Mouse (Mus musculus) right cerebral cortex, postnatal 25 days (tissue): Measurements from ENCODE around the gene Nat8l.

Source experiments
- DNase-seq: peaks from one replicate; pipeline ENCODE4 v3.0.0; 2022

The Nat8l gene

DNA sequence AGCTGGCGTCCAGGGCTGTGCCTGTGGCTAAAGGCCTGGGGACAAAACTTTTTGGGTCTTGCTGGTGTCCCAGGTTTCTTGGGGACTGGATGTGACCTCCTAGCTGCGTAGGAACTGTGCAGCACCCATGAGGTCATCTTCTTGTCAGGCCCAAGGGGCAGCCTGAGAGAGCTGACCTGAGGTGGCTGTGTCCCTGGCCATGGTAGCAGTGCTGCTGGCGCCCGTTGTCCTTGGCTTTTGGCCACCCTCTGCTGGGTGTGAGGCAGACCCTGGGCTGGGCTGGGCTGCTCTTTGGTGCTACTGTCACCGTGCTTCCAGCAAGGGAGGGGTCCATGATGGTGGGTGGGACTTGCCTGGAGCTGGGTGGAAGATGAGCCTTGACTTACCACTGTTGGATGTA, 8.8 kb downstream of the Nat8l start:
- DNase-seq = no peak

DNA sequence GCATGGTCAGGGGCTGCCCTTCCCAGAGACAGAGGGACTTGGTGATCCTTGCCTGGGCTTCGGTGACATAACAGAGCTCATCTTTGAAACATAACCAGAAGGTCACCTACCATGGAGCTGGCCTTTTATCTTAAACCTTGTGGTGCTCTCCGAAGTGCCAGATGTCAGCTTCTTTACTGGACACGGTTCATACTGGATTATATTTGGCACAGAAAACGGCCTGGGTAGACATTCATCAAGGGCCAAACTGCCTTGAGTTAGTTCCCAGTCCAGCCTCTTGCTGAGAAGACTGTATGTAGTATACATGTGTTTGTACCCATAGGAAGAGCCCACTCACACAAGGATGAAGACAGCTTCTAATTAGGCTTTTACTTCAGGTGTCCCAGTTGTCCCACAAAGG, 11.0 kb downstream of the Nat8l start:
- no peak for DNase-seq

GRCm38 (mm10) chr5:34007392-34007941, 11.7 kb downstream of the Nat8l start:
- no peak for DNase-seq

GRCm38 (mm10) chr5:34014652-34015051, 18.9 kb downstream of the Nat8l start:
- DNase-seq = no peak

GRCm38 (mm10) chr5:34018968-34019367, 23.2 kb downstream of the Nat8l start:
- no peak for DNase-seq

DNA sequence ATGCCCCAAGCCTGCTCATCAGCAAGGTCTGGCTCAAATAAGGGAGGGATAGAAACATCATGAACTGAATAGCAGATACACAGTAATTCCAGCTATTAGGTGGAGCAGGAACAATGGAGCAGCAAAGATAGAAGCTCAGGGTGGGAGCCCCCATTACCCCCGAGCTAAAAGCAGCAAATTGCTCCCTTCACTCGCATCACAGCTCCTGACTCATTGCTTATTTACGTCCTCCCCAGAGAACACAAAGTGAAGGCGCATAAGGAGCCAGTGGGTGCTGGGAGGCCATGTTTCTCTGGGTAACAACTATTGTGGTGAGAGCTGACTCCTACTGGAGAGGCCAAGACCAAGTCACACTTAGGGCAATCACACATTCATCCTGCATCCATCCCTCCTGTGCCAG, 34.3 kb downstream of the Nat8l start:
- DNase-seq = no peak

DNA sequence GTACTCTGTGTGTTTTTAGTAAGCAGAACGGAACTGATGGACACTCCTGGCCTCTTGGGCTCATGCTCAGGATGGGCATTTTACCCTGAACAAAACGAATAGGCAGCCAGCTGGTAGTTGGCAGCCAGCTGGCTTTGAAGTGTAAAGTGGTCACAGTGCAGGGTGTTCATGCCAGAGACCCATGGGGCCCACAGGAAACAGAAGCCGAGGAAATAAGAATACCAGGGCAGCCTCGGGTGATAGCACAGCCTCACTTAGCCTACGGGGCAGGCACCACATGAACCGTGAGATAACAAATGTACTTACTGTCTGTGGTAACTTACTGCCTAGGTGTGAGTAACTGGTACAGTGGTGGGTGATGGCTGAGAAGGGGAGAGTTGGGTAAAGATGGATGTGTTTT, 35.2 kb downstream of the Nat8l start:
- DNase-seq = no peak

GRCm38 (mm10) chr5:34032520-34032919, 36.7 kb downstream of the Nat8l start:
- DNase-seq = no peak
